Mouse (Mus musculus) heart, postnatal 0 days (tissue): ENCODE data around the gene Tgm7. TPM values are rescaled to one million over a fixed set of nuclear protein-coding genes. Genes with fewer than 3 reads are reported as not detected.
"Not testable (repeated sequence)": the region's sequence is repeated elsewhere in the genome, so short reads cannot be mapped to it uniquely, and the experiment has no call there.

Experiments
- ATAC-seq: fragments of 200-750 bp; cut with Nextera tagmentation; 2 replicates; pipeline ENCODE4 v1.8.0; 2017; ENCODE audit warnings: low read depth, moderate number of reproducible peaks, moderate library complexity; ENCODE audit not compliant: insufficient read depth
- DNase-seq: peaks from one replicate; pipeline ENCODE4 v3.0.0-alpha.2; 2016; ENCODE audit warnings: low spot score
- H3K27ac ChIP-seq: fragments of 300-500 bp; sonication (generic); 2 replicates; pipeline ENCODE4 v1.5.1; 2014; ENCODE audit warnings: low read depth, mild to moderate bottlenecking
- H3K27me3 ChIP-seq: fragments of 300-500 bp; sonication (generic); 2 replicates; pipeline ENCODE4 v1.6.1; 2014; ENCODE audit warnings: low read length, mixed read lengths; ENCODE audit not compliant: control insufficient read depth, insufficient read depth
- H3K36me3 ChIP-seq: fragments of 300-500 bp; sonication (generic); replicated peaks from 2 replicates; pipeline ENCODE4 v1.6.1; 2014; ENCODE audit warnings: low read length, mixed read lengths; ENCODE audit not compliant: control insufficient read depth, insufficient read depth
- H3K4me1 ChIP-seq: fragments of 300-500 bp; sonication (generic); 2 replicates; pipeline ENCODE4 v1.6.1; 2014; ENCODE audit warnings: antibody characterized with exemption; ENCODE audit not compliant: control insufficient read depth, insufficient read depth
- H3K4me2 ChIP-seq: fragments of 300-500 bp; sonication (generic); 2 replicates; pipeline ENCODE4 v1.6.1; 2014; ENCODE audit warnings: low read depth, mild to moderate bottlenecking, low read length, moderate library complexity
- H3K4me3 ChIP-seq: fragments of 300-500 bp; sonication (generic); 2 replicates; pipeline ENCODE4 v1.5.1; 2014; ENCODE audit warnings: low read depth, low read length
- H3K9ac ChIP-seq: fragments of 300-500 bp; sonication (generic); replicated peaks from 2 replicates; pipeline ENCODE4 v1.6.1; 2014; ENCODE audit warnings: low read depth, low read length, mixed read lengths
- H3K9me3 ChIP-seq: fragments of 300-500 bp; sonication (generic); replicated peaks from 2 replicates; pipeline ENCODE4 v1.6.1; 2016; ENCODE audit warnings: low read length; ENCODE audit not compliant: control insufficient read depth
- CTCF ChIP-seq: IDR thresholded peaks from 2 replicates; pipeline ENCODE4 v1.5.1; 2016; ENCODE audit warnings: antibody characterized with exemption, control low read depth, low read depth
- EP300 ChIP-seq: IDR thresholded peaks from 2 replicates; pipeline ENCODE4 v1.6.1; 2016; ENCODE audit warnings: antibody characterized with exemption, low read depth
- WGBS: fragments of 180-500 bp; shearing (Covaris S2); extraction: QIAGEN DNeasy Blood & Tissue Kit; methylation state at CpG from one replicate; pipeline ENCODE4 v1.1.7; 2014; 5-methylcytosine and 5-hydroxymethylcytosine counted together
- polyA plus RNA-seq: library from polyadenylated mRNA; unstranded; fragments of >200 nt; fragmentation: Nextera tagmentation; extraction: Ambion mirVana; gene quantifications from 2 replicates; pipeline ENCODE4 v1.2.1, GENCODE M21; 2015
- total RNA-seq: library from RNA; depleted of rRNA; stranded (reverse); fragments of >200 nt; gene quantifications from 2 replicates; pipeline ENCODE4 v1.2.3, GENCODE M21; 2014; ENCODE audit warnings: low replicate concordance

Gene Tgm7
- total and polyA plus RNA-seq, 2 experiments from 2014 or later: not detected

DNA sequence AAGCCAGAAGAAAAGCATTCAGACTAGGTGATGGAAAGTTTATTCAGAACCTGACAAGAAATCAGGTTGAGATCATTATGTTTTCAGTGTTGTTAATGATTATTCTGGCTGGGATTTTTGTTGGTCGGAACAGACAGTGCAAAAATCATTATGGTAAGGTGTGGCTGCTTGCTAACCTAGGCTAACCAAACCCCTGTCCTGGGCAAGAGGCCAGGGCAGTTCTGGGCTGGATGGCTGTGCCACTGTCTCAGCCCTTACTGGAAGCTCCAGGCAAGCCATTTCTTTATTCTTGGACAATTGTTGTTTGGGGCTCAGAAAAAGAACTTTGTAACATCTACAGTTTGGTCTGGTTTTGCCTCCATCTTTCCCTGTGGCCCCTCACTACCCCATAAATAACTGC lies 17.9 kb upstream of the Tgm7 start:
- H3K27me3 ChIP-seq: no peaks in the 10 kb centered on the region
- TF ChIP-seq CTCF (no peak), EP300 (no peak)
- H3K4me2 ChIP-seq: no peak overlapping the region
- H3K9ac ChIP-seq: no peak overlapping the region
- H3K27ac ChIP-seq: no peak overlapping the region
- no peaks in the 10 kb centered on the region for H3K9me3 ChIP-seq
- H3K4me3 ChIP-seq: no peak overlapping the region
- ATAC-seq (no peak), DNase-seq (no peak)
- no peaks in the 10 kb centered on the region for H3K4me1 ChIP-seq
- no peaks in the 10 kb centered on the region for H3K36me3 ChIP-seq
- WGBS: 71% methylated on average over 1 of the region's 1 CpGs

DNA sequence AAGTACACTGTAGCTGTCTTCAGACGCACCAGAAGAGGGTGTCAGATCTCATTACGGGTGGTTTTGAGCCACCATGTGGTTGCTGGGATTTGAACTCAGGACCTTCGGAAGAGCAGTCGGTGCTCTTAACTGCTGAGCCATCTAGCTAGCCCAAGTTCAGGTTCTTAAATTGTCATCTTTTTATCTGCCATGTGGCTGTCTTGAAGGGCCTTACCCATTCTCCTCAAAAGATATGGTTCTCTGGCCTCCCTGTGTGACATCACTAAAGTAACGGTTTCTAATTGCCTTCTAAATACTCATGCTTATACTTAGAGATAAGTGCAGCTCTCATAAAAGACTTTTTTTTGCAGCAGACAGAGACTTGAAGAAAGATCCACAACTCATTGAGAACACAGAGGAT lies 16.7 kb upstream of the Tgm7 start:
- WGBS: 86% methylated on average over 5 of the region's 5 CpGs
- ATAC-seq, H3K36me3 ChIP-seq, H3K4me1 ChIP-seq, H3K4me3 ChIP-seq, H3K9me3 ChIP-seq, DNase-seq, H3K4me2 ChIP-seq, H3K27ac ChIP-seq, H3K9ac ChIP-seq, H3K27me3 ChIP-seq: not testable (repeated sequence)

DNA sequence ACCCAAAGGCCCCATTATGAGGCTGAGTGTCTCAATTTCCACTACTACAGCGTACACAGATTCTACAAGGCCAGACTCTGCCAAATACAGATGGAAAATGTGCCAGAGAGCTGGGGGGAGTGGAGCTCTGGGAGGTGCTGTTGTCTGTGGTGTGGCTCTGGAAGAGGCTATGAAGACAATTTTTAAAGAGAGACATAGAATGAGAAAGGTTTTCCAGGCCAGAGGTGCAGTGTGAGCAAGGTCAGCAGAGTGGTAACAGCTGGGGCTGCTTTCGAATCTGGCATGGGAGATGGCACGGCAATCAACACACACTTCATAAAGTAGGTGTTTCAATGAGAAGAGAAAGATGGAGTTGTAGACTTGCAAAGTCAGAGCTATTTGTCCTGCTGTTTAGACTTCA lies 9.7 kb upstream of the Tgm7 start:
- H3K9me3 ChIP-seq: no peaks in the 10 kb centered on the region
- no peaks in the 10 kb centered on the region for H3K27me3 ChIP-seq
- no peak for ATAC-seq
- WGBS: 74% methylated on average over 3 of the region's 3 CpGs
- no peak for DNase-seq
- H3K4me2 ChIP-seq: no peak overlapping the region
- H3K4me3 ChIP-seq: no peak overlapping the region
- no peaks in the 10 kb centered on the region for H3K4me1 ChIP-seq
- no peaks in the 10 kb centered on the region for H3K36me3 ChIP-seq
- H3K9ac ChIP-seq: no peak overlapping the region
- H3K27ac ChIP-seq: no peak overlapping the region
- TF ChIP-seq CTCF (no peak), EP300 (no peak)

DNA sequence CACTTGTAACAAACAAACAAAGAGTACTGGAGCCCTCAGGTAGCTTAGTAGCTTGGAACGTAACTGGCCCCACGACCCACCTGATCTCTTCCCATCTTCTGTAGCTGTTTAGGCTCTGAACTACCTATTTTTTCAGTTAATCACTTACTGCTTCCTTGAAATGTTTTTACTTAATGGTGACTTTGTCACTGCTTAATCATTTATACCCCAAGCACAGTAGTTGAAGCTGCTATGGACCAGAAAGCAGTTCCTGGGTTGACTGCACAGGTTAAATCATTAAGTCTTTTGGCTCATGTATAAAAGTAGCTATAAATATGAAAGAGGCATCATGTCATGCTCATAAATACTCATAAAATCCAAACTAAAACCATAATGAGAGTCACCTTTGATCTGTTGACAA lies 5.8 kb upstream of the Tgm7 start:
- no peaks in the 10 kb centered on the region for H3K27me3 ChIP-seq
- DNase-seq (no peak), ATAC-seq (no peak)
- no peaks in the 10 kb centered on the region for H3K4me1 ChIP-seq
- no peaks in the 10 kb centered on the region for H3K9me3 ChIP-seq
- H3K4me2 ChIP-seq: no peak overlapping the region
- H3K36me3 ChIP-seq: no peaks in the 10 kb centered on the region
- TF ChIP-seq EP300 (no peak), CTCF (no peak)
- no peak overlapping the region for H3K9ac ChIP-seq
- H3K27ac ChIP-seq: no peak overlapping the region
- WGBS: 93% methylated on average over 2 of the region's 2 CpGs
- H3K4me3 ChIP-seq: no peak overlapping the region

DNA sequence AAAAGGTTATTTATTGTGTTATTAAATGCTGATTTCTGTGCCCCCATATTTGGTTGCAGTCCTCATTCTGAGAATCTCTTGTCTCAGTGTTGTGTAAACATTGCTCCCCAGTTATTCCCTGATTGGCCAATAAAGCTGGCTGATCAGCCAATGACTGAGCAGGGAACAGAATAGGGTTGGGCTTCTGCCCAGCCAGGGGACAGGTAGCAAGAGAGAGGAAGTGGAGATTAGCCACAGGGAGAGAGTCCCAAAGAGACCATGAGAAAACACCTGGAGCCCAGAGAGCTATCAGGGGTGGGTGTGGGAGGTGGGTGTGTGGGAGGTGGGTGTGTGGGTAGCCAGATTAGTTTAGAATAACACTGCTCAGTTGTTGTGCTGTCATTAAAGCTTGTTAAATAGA lies 3.7 kb downstream of the Tgm7 start:
- no peaks in the 10 kb centered on the region for H3K9me3 ChIP-seq
- no peak for TF ChIP-seq EP300
- no peak for TF ChIP-seq CTCF
- DNase-seq (no peak), ATAC-seq (no peak)
- no peak overlapping the region for H3K27ac ChIP-seq
- no peak overlapping the region for H3K4me2 ChIP-seq
- H3K4me1 ChIP-seq: no peaks in the 10 kb centered on the region
- no peak overlapping the region for H3K4me3 ChIP-seq
- no peak overlapping the region for H3K9ac ChIP-seq
- H3K27me3 ChIP-seq: no peaks in the 10 kb centered on the region
- H3K36me3 ChIP-seq: no peaks in the 10 kb centered on the region

DNA sequence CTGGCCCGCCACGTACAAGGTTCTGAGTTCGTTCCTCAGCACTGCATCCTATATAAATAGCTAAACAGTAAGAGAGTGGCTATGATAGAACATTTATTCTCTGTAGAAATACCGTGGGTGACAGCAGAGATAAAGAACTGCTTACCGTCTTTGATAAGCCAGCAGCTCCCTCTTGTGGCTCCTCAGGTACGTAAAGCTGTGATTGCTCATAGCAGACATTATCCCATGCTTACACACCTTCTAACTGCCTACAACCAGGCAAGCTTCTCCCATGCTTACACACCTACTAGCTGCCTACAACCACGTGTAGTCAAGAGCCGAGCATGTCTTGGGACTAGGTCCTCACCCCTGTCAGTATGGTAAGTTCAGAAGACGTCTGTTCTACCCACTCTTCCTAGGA lies 7.5 kb downstream of the Tgm7 start:
- Histone ChIP-seq H3K9me3 (no peaks in the 10 kb centered on the region), H3K27me3 (no peaks in the 10 kb centered on the region), H3K4me2 (no peak overlapping the region), H3K4me1 (no peaks in the 10 kb centered on the region), H3K36me3 (no peaks in the 10 kb centered on the region), H3K4me3 (no peak overlapping the region), H3K27ac (no peak overlapping the region), H3K9ac (no peak overlapping the region)
- TF ChIP-seq CTCF (peak; percentile 72), EP300 (no peak)
- 15% methylated on average over 9 of the region's 9 CpGs for WGBS
- DNase-seq (peak; percentile 65), ATAC-seq (peak; percentile 33; the same call in 1 of the 2 replicates)
